Comparison of ENCODE assay signal across 14 mouse cellular contexts in the genomic region with DNA sequence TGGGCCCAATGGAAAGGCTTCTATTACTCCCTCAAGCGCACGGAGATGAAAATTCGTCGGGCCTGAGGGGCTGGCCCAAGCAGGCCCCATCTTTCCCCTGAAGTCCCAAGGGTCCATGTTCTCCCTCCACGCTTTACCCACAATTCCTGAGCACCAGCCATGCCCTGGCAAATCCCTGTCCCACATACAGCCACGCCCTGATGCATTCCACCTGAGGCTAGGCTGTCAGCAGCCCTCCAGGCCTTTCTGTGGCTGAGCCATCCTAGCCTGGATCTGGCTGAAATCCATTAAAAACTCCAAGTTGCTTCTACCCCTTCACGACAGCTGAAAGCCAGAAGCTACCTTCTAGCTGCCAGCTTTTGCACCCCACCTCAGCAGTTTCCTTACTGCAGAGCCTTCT. TPM values are rescaled to one million over a fixed set of nuclear protein-coding genes. Genes with fewer than 3 reads are reported as not detected.
DNase-seq lines count a peak whose midpoint lies in the region; ATAC-seq and TF ChIP-seq lines count a peak whose summit lies in the region.
"Had no signal": no experiment of that assay in that cellular context is flagged by ENCODE, and none has a peak within 500 bp of the region (broad histone marks: within the 10 kb centered on the region; RNA-seq: fewer than 3 reads in every experiment).

No protein-coding gene starts in this region.

- no peak for TF ChIP-seq CTCF in forebrain, postnatal 0 days (IDR thresholded peaks at IDR 0.05; ENCODE audit: low read depth)
- no peak for TF ChIP-seq CTCF in lung, embryonic 14.5 days (IDR thresholded peaks at IDR 0.05; ENCODE audit: low read depth)
- TF ChIP-seq CTCF in lung, adult 2 months (IDR thresholded peaks at IDR 0.05; ENCODE audit: insufficient read depth, low read length) = no peak

- H3K9ac ChIP-seq in forebrain, embryonic 12.5 days = no peak overlapping the region
- no peak overlapping the region for H3K9ac ChIP-seq in forebrain, postnatal 0 days
- H3K9ac ChIP-seq in lung, embryonic 14.5 days = no peak overlapping the region
- H3K9ac ChIP-seq in hindbrain, embryonic 16.5 days (ENCODE audit: low read depth, low read length) = no peak overlapping the region
- no peak overlapping the region for H3K9ac ChIP-seq in stomach, embryonic 15.5 days
- H3K9ac ChIP-seq: liver, embryonic 14.5 days had no signal

- peak overlapping the region; percentile 59; the same call in 1 of the 2 replicates for H3K27ac ChIP-seq in forebrain, embryonic 12.5 days
- no peak overlapping the region for H3K27ac ChIP-seq in forebrain, postnatal 0 days (ENCODE audit: low read depth, low read length)
- H3K27ac ChIP-seq in lung, embryonic 14.5 days (ENCODE audit: low read depth) = peak overlapping the region; percentile 38; the same call in 1 of the 2 replicates
- peak overlapping the region; percentile 44; the same call in 1 of the 2 replicates for H3K27ac ChIP-seq in hindbrain, embryonic 16.5 days (ENCODE audit: low read depth, low read length)
- H3K27ac ChIP-seq in stomach, embryonic 15.5 days = peak overlapping the region; percentile 97
- H3K27ac ChIP-seq: liver, embryonic 14.5 days; midbrain, embryonic 10.5 days had no signal

- 95% methylated on average over 7 of the region's 7 CpGs for WGBS in forebrain, embryonic 12.5 days
- WGBS in forebrain, postnatal 0 days = 84% methylated on average over 7 of the region's 7 CpGs
- 87% methylated on average over 7 of the region's 7 CpGs for WGBS in lung, embryonic 14.5 days
- WGBS in lung, adult 2 months = 80% methylated on average over 7 of the region's 7 CpGs
- WGBS in hindbrain, embryonic 16.5 days = 79% methylated on average over 7 of the region's 7 CpGs
- 86% methylated on average over 7 of the region's 7 CpGs for WGBS in stomach, embryonic 15.5 days

- H3K27me3 ChIP-seq in forebrain, embryonic 12.5 days = no peaks in the 10 kb centered on the region
- no peaks in the 10 kb centered on the region for H3K27me3 ChIP-seq in forebrain, postnatal 0 days (ENCODE audit: insufficient read depth, low read length)
- no peaks in the 10 kb centered on the region for H3K27me3 ChIP-seq in lung, embryonic 14.5 days (ENCODE audit: insufficient read depth, low read length)
- H3K27me3 ChIP-seq in hindbrain, embryonic 16.5 days (replicated peaks; ENCODE audit: control insufficient read depth, insufficient read depth, low read length) = no peaks in the 10 kb centered on the region
- no peaks in the 10 kb centered on the region for H3K27me3 ChIP-seq in stomach, embryonic 15.5 days (replicated peaks)

- TF ChIP-seq POLR2A in lung, adult 2 months (IDR thresholded peaks at IDR 0.05; ENCODE audit: borderline replicate concordance, extremely low read depth, low read depth, low read length) = no peak

- H3K9me3 ChIP-seq in forebrain, embryonic 12.5 days = no peaks in the 10 kb centered on the region
- H3K9me3 ChIP-seq in forebrain, postnatal 0 days (ENCODE audit: low read length) = no peaks in the 10 kb centered on the region
- H3K9me3 ChIP-seq in lung, embryonic 14.5 days (ENCODE audit: low read depth, low read length) = no peaks in the 10 kb centered on the region
- no peaks in the 10 kb centered on the region for H3K9me3 ChIP-seq in hindbrain, embryonic 16.5 days (ENCODE audit: control insufficient read depth, low read length)
- no peaks in the 10 kb centered on the region for H3K9me3 ChIP-seq in stomach, embryonic 15.5 days
- H3K9me3 ChIP-seq: midbrain, embryonic 10.5 days had no signal

- peaks cover 71% of the 10 kb centered on the region for H3K4me1 ChIP-seq in forebrain, embryonic 12.5 days
- peaks cover 13% of the 10 kb centered on the region; the same call in 1 of the 2 replicates for H3K4me1 ChIP-seq in forebrain, postnatal 0 days (ENCODE audit: insufficient read depth)
- H3K4me1 ChIP-seq in lung, embryonic 14.5 days (ENCODE audit: insufficient read depth) = peaks cover 23% of the 10 kb centered on the region
- peaks cover 3% of the 10 kb centered on the region for H3K4me1 ChIP-seq in lung, adult 2 months (ENCODE audit: control insufficient read depth, insufficient read depth, low read length)
- H3K4me1 ChIP-seq in hindbrain, embryonic 16.5 days (ENCODE audit: control insufficient read depth, insufficient read depth, low read depth, low read length) = peaks cover 36% of the 10 kb centered on the region
- H3K4me1 ChIP-seq in stomach, embryonic 15.5 days = peaks cover 45% of the 10 kb centered on the region

- DNase-seq in forebrain, postnatal 0 days = no peak
- DNase-seq in lung, embryonic 14.5 days = no peak
- DNase-seq in lung, adult 2 months = no peak
- DNase-seq in urinary bladder, postnatal 36 days (ENCODE audit: low spot score in 2 of 2) = no peak
- DNase-seq: right cerebral cortex, postnatal 25 days had no signal

- ATAC-seq in forebrain, embryonic 12.5 days (ENCODE audit: low FRiP score) = no peak
- no peak for ATAC-seq in forebrain, postnatal 0 days
- no peak for ATAC-seq in lung, embryonic 14.5 days (ENCODE audit: insufficient read depth)
- no peak for ATAC-seq in hindbrain, embryonic 16.5 days
- no peak for ATAC-seq in stomach, embryonic 15.5 days (ENCODE audit: insufficient read depth, low FRiP score, low read depth)
- ATAC-seq in CD4-positive, CD25-positive, alpha-beta regulatory T cell, adult 4 months = no peak

- H3K4me2 ChIP-seq in forebrain, embryonic 12.5 days = no peak overlapping the region
- no peak overlapping the region for H3K4me2 ChIP-seq in forebrain, postnatal 0 days (ENCODE audit: low read depth)
- peak overlapping the region; percentile 64 for H3K4me2 ChIP-seq in lung, embryonic 14.5 days
- no peak overlapping the region for H3K4me2 ChIP-seq in hindbrain, embryonic 16.5 days (ENCODE audit: low read length)
- peak overlapping the region; percentile 57 for H3K4me2 ChIP-seq in stomach, embryonic 15.5 days

- H3K4me3 ChIP-seq in forebrain, embryonic 12.5 days (replicated peaks) = no peak overlapping the region
- H3K4me3 ChIP-seq in forebrain, postnatal 0 days (ENCODE audit: low read depth, low read length) = no peak overlapping the region
- H3K4me3 ChIP-seq in lung, embryonic 14.5 days (ENCODE audit: low read depth, low read length) = peak overlapping the region; percentile 45; the same call in 1 of the 2 replicates
- H3K4me3 ChIP-seq in lung, adult 2 months (replicated peaks; ENCODE audit: extremely low read depth, low read depth, low read length) = no peak overlapping the region
- no peak overlapping the region for H3K4me3 ChIP-seq in hindbrain, embryonic 16.5 days (ENCODE audit: low read length)
- no peak overlapping the region for H3K4me3 ChIP-seq in stomach, embryonic 15.5 days (replicated peaks)
- H3K4me3 ChIP-seq: midbrain, embryonic 10.5 days had no signal

- H3K36me3 ChIP-seq in forebrain, embryonic 12.5 days (replicated peaks) = peaks cover 55% of the 10 kb centered on the region
- H3K36me3 ChIP-seq in forebrain, postnatal 0 days (ENCODE audit: insufficient read depth) = peaks cover 43% of the 10 kb centered on the region
- H3K36me3 ChIP-seq in lung, embryonic 14.5 days (ENCODE audit: insufficient read depth) = peaks cover 53% of the 10 kb centered on the region
- peaks cover 36% of the 10 kb centered on the region for H3K36me3 ChIP-seq in hindbrain, embryonic 16.5 days (ENCODE audit: control insufficient read depth, insufficient read depth, low read length)
- peaks cover 38% of the 10 kb centered on the region for H3K36me3 ChIP-seq in stomach, embryonic 15.5 days

RNA-seq across cellular contexts. Expression of gene Mfap4, which starts 2.7 kb away (rescaled TPM):
- polyA plus RNA-seq in forebrain, embryonic 12.5 days (2016; fragmentation: Nextera tagmentation; extraction: Ambion mirVana) = 66.9 and 69.4 TPM in 2 replicates
- 8.0 and 17.4 TPM in 2 replicates for total RNA-seq in forebrain, postnatal 0 days (2014; rRNA removed)
- polyA plus RNA-seq in forebrain, postnatal 0 days (2015; fragmentation: Nextera tagmentation; extraction: Ambion mirVana) = 19.6 and 23.0 TPM in 2 replicates
- polyA plus RNA-seq in lung, embryonic 14.5 days (2014; fragmentation: Nextera tagmentation; extraction: Ambion mirVana) = 615 and 660 TPM in 2 replicates
- 1,294 and 1,321 TPM in 2 replicates for polyA plus RNA-seq in lung, adult 2 months (2012; rRNA removed)
- 49.6 and 67.9 TPM in 2 replicates for polyA plus RNA-seq in hindbrain, embryonic 16.5 days (2015; fragmentation: Nextera tagmentation; extraction: Ambion mirVana)
- polyA plus RNA-seq in stomach, embryonic 15.5 days (2015; fragmentation: Nextera tagmentation; extraction: Ambion mirVana) = 316 and 323 TPM in 2 replicates
- polyA plus RNA-seq in CD4-positive, CD25-positive, alpha-beta regulatory T cell, adult 4 months (2017; shearing (Covaris generic)) = not detected
- total RNA-seq: neutrophil, adult 5-6 weeks had no signal
- polyA plus RNA-seq: C2C12 had no signal

RNA-seq across cellular contexts. Expression of gene Mapk7, which starts 6.3 kb away (rescaled TPM):
- polyA plus RNA-seq in forebrain, embryonic 12.5 days (2016; fragmentation: Nextera tagmentation; extraction: Ambion mirVana) = 93.4 and 95.7 TPM in 2 replicates
- total RNA-seq in forebrain, postnatal 0 days (2014; rRNA removed) = 45.9 and 50.3 TPM in 2 replicates
- 53.6 and 58.5 TPM in 2 replicates for polyA plus RNA-seq in forebrain, postnatal 0 days (2015; fragmentation: Nextera tagmentation; extraction: Ambion mirVana)
- polyA plus RNA-seq in lung, embryonic 14.5 days (2014; fragmentation: Nextera tagmentation; extraction: Ambion mirVana) = 62.8 and 69.6 TPM in 2 replicates
- polyA plus RNA-seq in lung, adult 2 months (2012; rRNA removed) = 39.3 and 40.1 TPM in 2 replicates
- polyA plus RNA-seq in hindbrain, embryonic 16.5 days (2015; fragmentation: Nextera tagmentation; extraction: Ambion mirVana) = 63.3 and 73.1 TPM in 2 replicates
- 47.1 and 50.8 TPM in 2 replicates for polyA plus RNA-seq in stomach, embryonic 15.5 days (2015; fragmentation: Nextera tagmentation; extraction: Ambion mirVana)
- polyA plus RNA-seq in CD4-positive, CD25-positive, alpha-beta regulatory T cell, adult 4 months (2017; shearing (Covaris generic)) = 10 to 100 TPM in 1 of 2 experiments, 1 to 10 TPM in 1; 9.2 to 18.0 TPM

RNA-seq across cellular contexts. Expression of gene B9d1, which starts 17.0 kb away (rescaled TPM):
- polyA plus RNA-seq in forebrain, embryonic 12.5 days (2016; fragmentation: Nextera tagmentation; extraction: Ambion mirVana) = 34.6 and 35.6 TPM in 2 replicates
- total RNA-seq in forebrain, postnatal 0 days (2014; rRNA removed) = 18.8 and 27.5 TPM in 2 replicates
- 25.4 and 26.8 TPM in 2 replicates for polyA plus RNA-seq in forebrain, postnatal 0 days (2015; fragmentation: Nextera tagmentation; extraction: Ambion mirVana)
- 48.9 and 54.1 TPM in 2 replicates for polyA plus RNA-seq in lung, embryonic 14.5 days (2014; fragmentation: Nextera tagmentation; extraction: Ambion mirVana)
- polyA plus RNA-seq in lung, adult 2 months (2012; rRNA removed) = 28.4 and 37.5 TPM in 2 replicates
- polyA plus RNA-seq in hindbrain, embryonic 16.5 days (2015; fragmentation: Nextera tagmentation; extraction: Ambion mirVana) = 35.2 and 36.2 TPM in 2 replicates
- 26.5 and 27.9 TPM in 2 replicates for polyA plus RNA-seq in stomach, embryonic 15.5 days (2015; fragmentation: Nextera tagmentation; extraction: Ambion mirVana)
- 1 to 10 TPM; 3.5 to 5.9 TPM for polyA plus RNA-seq in CD4-positive, CD25-positive, alpha-beta regulatory T cell, adult 4 months (2017; shearing (Covaris generic))
- total RNA-seq: neutrophil, adult 5-6 weeks had no signal

RNA-seq across cellular contexts. Expression of gene Rnf112, which starts 34.0 kb away (rescaled TPM):
- polyA plus RNA-seq in forebrain, embryonic 12.5 days (2016; fragmentation: Nextera tagmentation; extraction: Ambion mirVana) = 7.2 and 7.7 TPM in 2 replicates
- total RNA-seq in forebrain, postnatal 0 days (2014; rRNA removed) = 85.9 and 91.3 TPM in 2 replicates
- polyA plus RNA-seq in forebrain, postnatal 0 days (2015; fragmentation: Nextera tagmentation; extraction: Ambion mirVana) = 17.4 and 27.3 TPM in 2 replicates
- 0.31 and 0.42 TPM in 2 replicates for polyA plus RNA-seq in lung, embryonic 14.5 days (2014; fragmentation: Nextera tagmentation; extraction: Ambion mirVana)
- polyA plus RNA-seq in lung, adult 2 months (2012; rRNA removed) = 0.27 and 0.44 TPM in 2 replicates
- polyA plus RNA-seq in hindbrain, embryonic 16.5 days (2015; fragmentation: Nextera tagmentation; extraction: Ambion mirVana) = 30.4 and 32.4 TPM in 2 replicates
- polyA plus RNA-seq in stomach, embryonic 15.5 days (2015; fragmentation: Nextera tagmentation; extraction: Ambion mirVana) = 3.0 and 3.2 TPM in 2 replicates
- not detected for polyA plus RNA-seq in CD4-positive, CD25-positive, alpha-beta regulatory T cell, adult 4 months (2017; shearing (Covaris generic))
- total RNA-seq: gastrocnemius, adult 18-20 months; neutrophil, adult 5-6 weeks had no signal
- polyA plus RNA-seq: C2C12 had no signal

Comparison
In these comparisons a context has a peak if more than half of its experiments do, and no peak if none do; other contexts are left out.
1. H3K4me2 ChIP-seq: peak in lung, embryonic 14.5 days (single experiment) and stomach, embryonic 15.5 days (single experiment); none in forebrain, embryonic 12.5 days (single experiment), forebrain, postnatal 0 days (single experiment) and hindbrain, embryonic 16.5 days (single experiment).
2. RNA of gene Mfap4, which starts 2.7 kb away (polyA plus RNA-seq): 1,294 to 1,321 TPM in lung, adult 2 months, 615 to 660 TPM in lung, embryonic 14.5 days, 316 to 323 TPM in stomach, embryonic 15.5 days, 66.9 to 69.4 TPM in forebrain, embryonic 12.5 days, 49.6 to 67.9 TPM in hindbrain, embryonic 16.5 days and 19.6 to 23.0 TPM in forebrain, postnatal 0 days; not detected in CD4-positive, CD25-positive, alpha-beta regulatory T cell, adult 4 months; every median in the first group is over 10 times any median in the second.